Mouse (Mus musculus) limb, embryonic 14.5 days (tissue): Measurements from ENCODE around the gene Zbtb8os. TPM values are rescaled to one million over a fixed set of nuclear protein-coding genes. Genes with fewer than 3 reads are reported as not detected.

ENCODE experiments used
- ATAC-seq: fragments of 200-750 bp; cut with Nextera tagmentation; 2 replicates; pipeline ENCODE4 v1.8.0; 2017; ENCODE audit warnings: low read depth, moderate number of reproducible peaks, moderate TSS enrichment; ENCODE audit not compliant: low FRiP score
- DNase-seq: peaks from one replicate; pipeline ENCODE4 v3.0.0-alpha.2; 2015; ENCODE audit warnings: low spot score
- H3K27ac ChIP-seq: fragments of 300-500 bp; sonication (generic); replicated peaks from 2 replicates; pipeline ENCODE4 v1.5.1; 2014; ENCODE audit warnings: low read depth, mild to moderate bottlenecking, low read length, moderate library complexity, mixed read lengths
- H3K27me3 ChIP-seq: fragments of 300-500 bp; sonication (generic); 2 replicates; pipeline ENCODE4 v1.6.1; 2014; ENCODE audit warnings: low read length, mixed read lengths; ENCODE audit not compliant: control insufficient read depth, insufficient read depth
- H3K36me3 ChIP-seq: fragments of 300-500 bp; sonication (generic); 2 replicates; pipeline ENCODE4 v1.6.1; 2014; ENCODE audit warnings: mild to moderate bottlenecking, low read length, moderate library complexity, mixed read lengths; ENCODE audit not compliant: control insufficient read depth, insufficient read depth
- H3K4me1 ChIP-seq: fragments of 300-500 bp; sonication (generic); 2 replicates; pipeline ENCODE4 v1.6.1; 2014; ENCODE audit warnings: antibody characterized with exemption, low read length, mixed read lengths; ENCODE audit not compliant: control insufficient read depth, insufficient read depth
- H3K4me2 ChIP-seq: fragments of 300-500 bp; sonication (generic); replicated peaks from 2 replicates; pipeline ENCODE4 v1.6.1; 2014; ENCODE audit warnings: low read depth, mild to moderate bottlenecking, low read length, moderate library complexity; ENCODE audit not compliant: severe bottlenecking
- H3K4me3 ChIP-seq: fragments of 300-500 bp; sonication (generic); replicated peaks from 2 replicates; pipeline ENCODE4 v1.5.1; 2014; ENCODE audit warnings: low read length
- H3K9ac ChIP-seq: fragments of 300-500 bp; sonication (generic); 2 replicates; pipeline ENCODE4 v1.6.1; 2014; ENCODE audit warnings: mild to moderate bottlenecking, low read depth, low read length, moderate library complexity; ENCODE audit not compliant: severe bottlenecking
- H3K9me3 ChIP-seq: fragments of 300-500 bp; sonication (generic); 2 replicates; pipeline ENCODE4 v1.6.1; 2016; ENCODE audit warnings: low read length; ENCODE audit not compliant: control insufficient read depth
- POLR2A ChIP-seq: fragments of 200-500 bp; IDR thresholded peaks from 2 replicates; pipeline ENCODE4 v1.8.0; 2012; ENCODE audit warnings: inconsistent platforms, mild to moderate bottlenecking, moderate library complexity, borderline replicate concordance; ENCODE audit not compliant: insufficient read depth, insufficient read length; ENCODE audit errors: extremely low read depth
- WGBS: fragments of 180-500 bp; shearing (Covaris S2); extraction: QIAGEN DNeasy Blood & Tissue Kit; methylation state at CpG from one replicate; pipeline ENCODE4 v1.1.7; 2014; 5-methylcytosine and 5-hydroxymethylcytosine counted together
- polyA plus RNA-seq, 2 experiments: library from polyadenylated mRNA; depleted of rRNA in 1 of 2; stranded (reverse) in 1 of 2; unstranded in 1 of 2; fragments of >200 nt; fragmentation: Nextera tagmentation in 1 of 2; extraction: Ambion mirVana in 1 of 2; gene quantifications; 2 replicates each; pipeline versions ENCODE4 v1.2.1 to v1.2.3; 2012 to 2014

The Zbtb8os gene
- polyA plus RNA-seq, 2 experiments, result 36.6 to 44.4 TPM

- H3K4me3 ChIP-seq, result no peak overlapping the region
- ATAC-seq, result no peak
- H3K4me1 ChIP-seq, result no peaks in the 10 kb centered on the region
- no peak for TF ChIP-seq POLR2A
- no peak for DNase-seq
- peaks cover 42% of the 10 kb centered on the region for H3K36me3 ChIP-seq
- no peak overlapping the region for H3K4me2 ChIP-seq
- H3K27ac ChIP-seq, result no peak overlapping the region
- H3K27me3 ChIP-seq, result no peaks in the 10 kb centered on the region
- WGBS, result 91% methylated on average over 1 of the region's 1 CpGs
- no peaks in the 10 kb centered on the region for H3K9me3 ChIP-seq
- H3K9ac ChIP-seq, result no peak overlapping the region
Measured at GRCm38 (mm10) chr4:129341888-129342287, 6.4 kb downstream of the Zbtb8os start.

GRCm38 (mm10) chr4:129342705-129343104, 7.2 kb downstream of the Zbtb8os start:
- Histone ChIP-seq H3K36me3 (peaks cover 42% of the 10 kb centered on the region), H3K9me3 (no peaks in the 10 kb centered on the region), H3K27me3 (no peaks in the 10 kb centered on the region), H3K4me2 (no peak overlapping the region), H3K27ac (no peak overlapping the region), H3K4me1 (no peaks in the 10 kb centered on the region), H3K4me3 (no peak overlapping the region), H3K9ac (no peak overlapping the region)
- WGBS, result 76% methylated on average over 2 of the region's 2 CpGs
- DNase-seq (no peak), ATAC-seq (no peak)
- TF ChIP-seq POLR2A, result no peak

- Histone ChIP-seq H3K9ac (no peak overlapping the region), H3K4me3 (no peak overlapping the region), H3K9me3 (no peaks in the 10 kb centered on the region), H3K36me3 (peaks cover 44% of the 10 kb centered on the region), H3K27ac (no peak overlapping the region), H3K4me2 (no peak overlapping the region), H3K27me3 (no peaks in the 10 kb centered on the region), H3K4me1 (no peaks in the 10 kb centered on the region)
- TF ChIP-seq POLR2A, result no peak
- ATAC-seq (no peak), DNase-seq (no peak)
- 79% methylated on average over 15 of the region's 15 CpGs for WGBS
Measured at GRCm38 (mm10) chr4:129346481-129347154, 11.1 kb downstream of the Zbtb8os start.

GRCm38 (mm10) chr4:129350644-129351043, 15.1 kb downstream of the Zbtb8os start:
- Histone ChIP-seq H3K9me3 (no peaks in the 10 kb centered on the region), H3K27ac (no peak overlapping the region), H3K4me1 (no peaks in the 10 kb centered on the region), H3K36me3 (peaks cover 34% of the 10 kb centered on the region), H3K27me3 (no peaks in the 10 kb centered on the region), H3K4me2 (no peak overlapping the region), H3K9ac (no peak overlapping the region), H3K4me3 (no peak overlapping the region)
- peak; percentile 75; the same call in 1 of the 2 replicates for ATAC-seq
- peak; percentile 86 for DNase-seq
- TF ChIP-seq POLR2A, result no peak
- WGBS, result 4% methylated on average over 1 of the region's 1 CpGs

- 77% methylated on average over 6 of the region's 6 CpGs for WGBS
- Histone ChIP-seq H3K9me3 (no peaks in the 10 kb centered on the region), H3K4me1 (no peaks in the 10 kb centered on the region), H3K36me3 (peaks cover 35% of the 10 kb centered on the region), H3K4me3 (no peak overlapping the region), H3K27ac (no peak overlapping the region), H3K27me3 (no peaks in the 10 kb centered on the region), H3K4me2 (no peak overlapping the region), H3K9ac (no peak overlapping the region)
- no peak for TF ChIP-seq POLR2A
- ATAC-seq (no peak), DNase-seq (no peak)
Measured at GRCm38 (mm10) chr4:129351111-129351510, 15.6 kb downstream of the Zbtb8os start.

- H3K27ac ChIP-seq, result no peak overlapping the region
- WGBS, result 87% methylated on average over 12 of the region's 12 CpGs
- ATAC-seq, result no peak
- H3K4me1 ChIP-seq, result no peaks in the 10 kb centered on the region
- no peaks in the 10 kb centered on the region for H3K27me3 ChIP-seq
- H3K4me3 ChIP-seq, result no peak overlapping the region
- no peak for DNase-seq
- H3K36me3 ChIP-seq, result peaks cover 42% of the 10 kb centered on the region
- no peak overlapping the region for H3K4me2 ChIP-seq
- no peaks in the 10 kb centered on the region for H3K9me3 ChIP-seq
- no peak overlapping the region for H3K9ac ChIP-seq
- no peak for TF ChIP-seq POLR2A
Measured at GRCm38 (mm10) chr4:129353176-129353575, 17.7 kb downstream of the Zbtb8os start.
